Mouse (Mus musculus) heart, embryonic 10.5 days (tissue): ENCODE data around the gene Rad9a. TPM values are rescaled to one million over a fixed set of nuclear protein-coding genes. Genes with fewer than 3 reads are reported as not detected.
"Not testable (repeated sequence)": the region's sequence is repeated elsewhere in the genome, so short reads cannot be mapped to it uniquely, and the experiment has no call there.

Experiments
- DNase-seq: peaks from one replicate; pipeline ENCODE4 v3.0.0-alpha.2; 2017; ENCODE audit warnings: low spot score
- H3K27ac ChIP-seq: fragments of 300-500 bp; sonication (generic); 2 replicates; pipeline ENCODE4 v1.5.1; 2016; ENCODE audit warnings: mild to moderate bottlenecking
- H3K27me3 ChIP-seq: fragments of 300-500 bp; sonication (generic); 2 replicates; pipeline ENCODE4 v1.6.1; 2016; ENCODE audit warnings: mild to moderate bottlenecking; ENCODE audit not compliant: poor library complexity, insufficient read depth, severe bottlenecking
- H3K36me3 ChIP-seq: fragments of 300-500 bp; sonication (generic); 2 replicates; pipeline ENCODE4 v1.6.1; 2016; ENCODE audit warnings: mild to moderate bottlenecking, moderate library complexity
- H3K4me1 ChIP-seq: fragments of 300-500 bp; sonication (generic); 2 replicates; pipeline ENCODE4 v1.6.1; 2016; ENCODE audit warnings: mild to moderate bottlenecking
- H3K4me3 ChIP-seq: fragments of 300-500 bp; sonication (generic); 2 replicates; pipeline ENCODE4 v1.5.1; 2016; ENCODE audit warnings: mild to moderate bottlenecking, moderate library complexity
- H3K9me3 ChIP-seq: fragments of 300-500 bp; sonication (generic); 2 replicates; pipeline ENCODE4 v1.6.1; 2016; ENCODE audit warnings: mild to moderate bottlenecking, moderate library complexity
- WGBS: fragments of 180-500 bp; shearing (Covaris S2); methylation state at CpG from one replicate; pipeline ENCODE4 v1.1.7; 2016; 5-methylcytosine and 5-hydroxymethylcytosine counted together
- polyA plus RNA-seq: library from polyadenylated mRNA; unstranded; fragments of >200 nt; fragmentation: Nextera tagmentation; extraction: Ambion mirVana; gene quantifications from 2 replicates; pipeline ENCODE4 v1.2.1, GENCODE M21; 2016

The Rad9a gene
- polyA plus RNA-seq: 33.0 and 40.0 TPM in 2 replicates

GRCm38 (mm10) chr19:4201291-4201909 is at the start of gene Rad9a:
Rad9a (minus strand) TSS chr19:4201662.
- Histone ChIP-seq H3K27me3 (peaks cover 21% of the 10 kb centered on the region), H3K4me1 (peaks cover 39% of the 10 kb centered on the region), H3K36me3 (peaks cover 40% of the 10 kb centered on the region), H3K4me3 (peak within 1 kb of the TSS; percentile 73), H3K27ac (peak within 1 kb of the TSS; percentile 92), H3K9me3 (no peaks in the 10 kb centered on the region)
- WGBS: under 1% methylated on average over 34 of the region's 34 CpGs
- peak; percentile 99 for DNase-seq

GRCm38 (mm10) chr19:4248683-4249082 is 47.2 kb upstream of the Rad9a start:
- H3K27ac ChIP-seq, H3K4me1 ChIP-seq, H3K9me3 ChIP-seq, H3K36me3 ChIP-seq, H3K27me3 ChIP-seq, DNase-seq, H3K4me3 ChIP-seq: not testable (repeated sequence)
- WGBS: 63% methylated on average over 1 of the region's 1 CpGs

- 51% methylated on average over 1 of the region's 1 CpGs for WGBS
- no peaks in the 10 kb centered on the region for H3K27me3 ChIP-seq
- no peaks in the 10 kb centered on the region for H3K36me3 ChIP-seq
- H3K27ac ChIP-seq: no peak overlapping the region
- no peaks in the 10 kb centered on the region for H3K4me1 ChIP-seq
- DNase-seq: no peak
- H3K4me3 ChIP-seq: no peak overlapping the region
- H3K9me3 ChIP-seq: no peaks in the 10 kb centered on the region
These were observed 45.5 kb upstream of the Rad9a start for GRCm38 (mm10) chr19:4247010-4247409.

- no peak overlapping the region for H3K27ac ChIP-seq
- DNase-seq: no peak
- no peak overlapping the region for H3K4me3 ChIP-seq
- H3K4me1 ChIP-seq: peaks cover under 1% of the 10 kb centered on the region; the same call in 1 of the 2 replicates
- no peaks in the 10 kb centered on the region for H3K9me3 ChIP-seq
- H3K27me3 ChIP-seq: no peaks in the 10 kb centered on the region
- H3K36me3 ChIP-seq: no peaks in the 10 kb centered on the region
- 72% methylated on average over 6 of the region's 6 CpGs for WGBS
These were observed 43.3 kb upstream of the Rad9a start for GRCm38 (mm10) chr19:4244775-4245174.

GRCm38 (mm10) chr19:4242416-4242815 is 41.0 kb upstream of the Rad9a start:
- H3K27ac ChIP-seq: no peak overlapping the region
- H3K4me3 ChIP-seq: no peak overlapping the region
- peaks cover 6% of the 10 kb centered on the region; the same call in 1 of the 2 replicates for H3K4me1 ChIP-seq
- H3K9me3 ChIP-seq: no peaks in the 10 kb centered on the region
- no peak for DNase-seq
- H3K36me3 ChIP-seq: no peaks in the 10 kb centered on the region
- 54% methylated on average over 3 of the region's 3 CpGs for WGBS
- no peaks in the 10 kb centered on the region for H3K27me3 ChIP-seq

- Histone ChIP-seq H3K27ac (no peak overlapping the region), H3K4me3 (no peak overlapping the region), H3K4me1 (peaks cover 6% of the 10 kb centered on the region; the same call in 1 of the 2 replicates), H3K9me3 (no peaks in the 10 kb centered on the region), H3K27me3 (no peaks in the 10 kb centered on the region), H3K36me3 (no peaks in the 10 kb centered on the region)
- 68% methylated on average over 8 of the region's 8 CpGs for WGBS
- DNase-seq: no peak
These were observed 38.8 kb upstream of the Rad9a start for GRCm38 (mm10) chr19:4240247-4240668.

GRCm38 (mm10) chr19:4234548-4234947 is 33.1 kb upstream of the Rad9a start:
- Histone ChIP-seq H3K36me3 (no peaks in the 10 kb centered on the region), H3K9me3 (no peaks in the 10 kb centered on the region), H3K27me3 (peaks cover 10% of the 10 kb centered on the region), H3K27ac (no peak overlapping the region), H3K4me3 (no peak overlapping the region), H3K4me1 (peaks cover 29% of the 10 kb centered on the region)
- no peak for DNase-seq
- WGBS: 71% methylated on average over 4 of the region's 4 CpGs

GRCm38 (mm10) chr19:4232651-4233050 is 31.2 kb upstream of the Rad9a start:
- 79% methylated on average over 7 of the region's 7 CpGs for WGBS
- Histone ChIP-seq H3K27me3 (peaks cover 21% of the 10 kb centered on the region), H3K4me1 (peaks cover 27% of the 10 kb centered on the region), H3K27ac (no peak overlapping the region), H3K9me3 (no peaks in the 10 kb centered on the region), H3K36me3 (no peaks in the 10 kb centered on the region), H3K4me3 (no peak overlapping the region)
- DNase-seq: no peak

GRCm38 (mm10) chr19:4232186-4232572 is 30.7 kb upstream of the Rad9a start:
- H3K27ac ChIP-seq: peak overlapping the region; percentile 83
- DNase-seq: no peak
- H3K9me3 ChIP-seq: no peaks in the 10 kb centered on the region
- peaks cover 25% of the 10 kb centered on the region for H3K27me3 ChIP-seq
- H3K36me3 ChIP-seq: no peaks in the 10 kb centered on the region
- WGBS: 48% methylated on average over 2 of the region's 2 CpGs
- peak overlapping the region; percentile 63 for H3K4me3 ChIP-seq
- H3K4me1 ChIP-seq: peaks cover 27% of the 10 kb centered on the region

- H3K27me3 ChIP-seq: peaks cover 31% of the 10 kb centered on the region
- H3K4me1 ChIP-seq: peaks cover 27% of the 10 kb centered on the region
- no peaks in the 10 kb centered on the region for H3K36me3 ChIP-seq
- peak within 1 kb of the TSS; percentile 63 for H3K4me3 ChIP-seq
- peak within 1 kb of the TSS; percentile 83 for H3K27ac ChIP-seq
- peak; percentile 98 for DNase-seq
- H3K9me3 ChIP-seq: no peaks in the 10 kb centered on the region
- WGBS: 12% methylated on average over 26 of the region's 26 CpGs
These were observed 30.1 kb upstream of the Rad9a start, which contains the start of gene Pold4 for GRCm38 (mm10) chr19:4231253-4232185. Pold4 (plus strand) TSS chr19:4231899.

- no peak for DNase-seq
- H3K36me3 ChIP-seq: no peaks in the 10 kb centered on the region
- H3K4me3 ChIP-seq: no peak overlapping the region
- H3K27ac ChIP-seq: peak overlapping the region; percentile 36
- WGBS: 68% methylated on average over 8 of the region's 8 CpGs
- no peaks in the 10 kb centered on the region for H3K9me3 ChIP-seq
- H3K27me3 ChIP-seq: peaks cover 31% of the 10 kb centered on the region
- peaks cover 27% of the 10 kb centered on the region for H3K4me1 ChIP-seq
These were observed 29.0 kb upstream of the Rad9a start for GRCm38 (mm10) chr19:4230415-4230814.

GRCm38 (mm10) chr19:4229451-4230076 is 28.1 kb upstream of the Rad9a start:
- peaks cover 31% of the 10 kb centered on the region for H3K27me3 ChIP-seq
- 33% methylated on average over 9 of the region's 9 CpGs for WGBS
- H3K9me3 ChIP-seq: no peaks in the 10 kb centered on the region
- no peak overlapping the region for H3K4me3 ChIP-seq
- peaks cover 27% of the 10 kb centered on the region for H3K4me1 ChIP-seq
- H3K36me3 ChIP-seq: no peaks in the 10 kb centered on the region
- H3K27ac ChIP-seq: peak overlapping the region; percentile 60; the same call in 1 of the 2 replicates
- no peak for DNase-seq

GRCm38 (mm10) chr19:4228891-4229290 is 27.4 kb upstream of the Rad9a start:
- H3K9me3 ChIP-seq: no peaks in the 10 kb centered on the region
- no peaks in the 10 kb centered on the region for H3K36me3 ChIP-seq
- H3K27me3 ChIP-seq: peaks cover 31% of the 10 kb centered on the region
- H3K27ac ChIP-seq: no peak overlapping the region
- DNase-seq: no peak
- H3K4me3 ChIP-seq: no peak overlapping the region
- H3K4me1 ChIP-seq: peaks cover 27% of the 10 kb centered on the region
- 75% methylated on average over 4 of the region's 4 CpGs for WGBS
